Mouse (Mus musculus) embryonic facial prominence, embryonic 11.5 days (tissue): ENCODE results near the gene Stk31. TPM values are rescaled to one million over a fixed set of nuclear protein-coding genes. Genes with fewer than 3 reads are reported as not detected.
"Not testable (repeated sequence)": the region's sequence is repeated elsewhere in the genome, so short reads cannot be mapped to it uniquely, and the experiment has no call there.

Source experiments
- ATAC-seq: fragments of 200-750 bp; cut with Nextera tagmentation; replicated peaks from 2 replicates; pipeline ENCODE4 v1.8.0; 2017; ENCODE audit warnings: low read depth; ENCODE audit not compliant: insufficient number of reproducible peaks, low FRiP score, low TSS enrichment
- DNase-seq: peaks from one replicate; pipeline ENCODE4 v3.0.0-alpha.2; 2015; ENCODE audit warnings: low spot score
- H3K27ac ChIP-seq: fragments of 300-500 bp; sonication (generic); replicated peaks from 2 replicates; pipeline ENCODE4 v1.5.1; 2014; ENCODE audit warnings: mild to moderate bottlenecking, low read depth, low read length, control low read depth
- H3K27me3 ChIP-seq: fragments of 300-500 bp; sonication (generic); 2 replicates; pipeline ENCODE4 v1.6.1; 2014; ENCODE audit warnings: mild to moderate bottlenecking, low read length, moderate library complexity, mixed read lengths; ENCODE audit not compliant: control insufficient read depth, insufficient read depth
- H3K36me3 ChIP-seq: fragments of 300-500 bp; sonication (generic); replicated peaks from 2 replicates; pipeline ENCODE4 v1.6.1; 2014; ENCODE audit warnings: low read depth, mild to moderate bottlenecking, low read length, moderate library complexity, mixed read lengths; ENCODE audit not compliant: control insufficient read depth, insufficient read depth
- H3K4me1 ChIP-seq: fragments of 300-500 bp; sonication (generic); 2 replicates; pipeline ENCODE4 v1.6.1; 2014; ENCODE audit warnings: low read length, mixed read lengths; ENCODE audit not compliant: control insufficient read depth, insufficient read depth
- H3K4me2 ChIP-seq: fragments of 300-500 bp; sonication (generic); 2 replicates; pipeline ENCODE4 v1.6.1; 2014; ENCODE audit warnings: low read depth, mild to moderate bottlenecking, control low read depth, low read length, moderate library complexity
- H3K4me3 ChIP-seq: fragments of 300-500 bp; sonication (generic); 2 replicates; pipeline ENCODE4 v1.5.1; 2014; ENCODE audit warnings: low read depth, low read length, control low read depth
- H3K9ac ChIP-seq: fragments of 300-500 bp; sonication (generic); replicated peaks from 2 replicates; pipeline ENCODE4 v1.6.1; 2014; ENCODE audit warnings: mild to moderate bottlenecking, control low read depth, low read length
- H3K9me3 ChIP-seq: fragments of 300-500 bp; sonication (generic); replicated peaks from 2 replicates; pipeline ENCODE4 v1.6.1; 2016; ENCODE audit warnings: mild to moderate bottlenecking, low read length, inconsistent platforms, mixed read lengths; ENCODE audit not compliant: control insufficient read depth
- WGBS: fragments of 180-500 bp; shearing (Covaris S2); extraction: QIAGEN DNeasy Blood & Tissue Kit; methylation state at CpG from one replicate; pipeline ENCODE4 v1.1.7; 2014; 5-methylcytosine and 5-hydroxymethylcytosine counted together
- polyA plus RNA-seq: library from polyadenylated mRNA; unstranded; fragments of >200 nt; fragmentation: Nextera tagmentation; extraction: Ambion mirVana; gene quantifications from 2 replicates; pipeline ENCODE4 v1.2.1, GENCODE M21; 2014

Stk31 gene
- polyA plus RNA-seq, 1 experiment from 2014 or later: 0.29 TPM

GRCm38 (mm10) chr6:49373943-49374342, 21.5 kb upstream of the Stk31 start:
- H3K4me1 ChIP-seq: no peaks in the 10 kb centered on the region

GRCm38 (mm10) chr6:49378328-49378727, 17.1 kb upstream of the Stk31 start:
- Histone ChIP-seq H3K4me2 (no peak overlapping the region), H3K27me3 (no peaks in the 10 kb centered on the region), H3K9ac (no peak overlapping the region), H3K4me1 (no peaks in the 10 kb centered on the region), H3K36me3 (no peaks in the 10 kb centered on the region), H3K9me3 (no peaks in the 10 kb centered on the region), H3K27ac (no peak overlapping the region), H3K4me3 (no peak overlapping the region)
- ATAC-seq (no peak), DNase-seq (no peak)
- WGBS: 62% methylated on average over 12 of the region's 12 CpGs

More at GRCm38 (mm10) chr6:49373943-49374342, 21.5 kb upstream of the Stk31 start:
- no peak for DNase-seq
- WGBS: 91% methylated on average over 2 of the region's 2 CpGs
- ATAC-seq: no peak
- Histone ChIP-seq H3K9ac (no peak overlapping the region), H3K4me2 (no peak overlapping the region), H3K27ac (no peak overlapping the region), H3K4me3 (no peak overlapping the region), H3K27me3 (no peaks in the 10 kb centered on the region), H3K36me3 (no peaks in the 10 kb centered on the region), H3K9me3 (no peaks in the 10 kb centered on the region)

- Histone ChIP-seq H3K4me1 (no peaks in the 10 kb centered on the region), H3K36me3 (no peaks in the 10 kb centered on the region), H3K27me3 (no peaks in the 10 kb centered on the region), H3K9ac (no peak overlapping the region), H3K4me2 (no peak overlapping the region), H3K27ac (no peak overlapping the region), H3K4me3 (no peak overlapping the region), H3K9me3 (no peaks in the 10 kb centered on the region)
- 83% methylated on average over 1 of the region's 1 CpGs for WGBS
- DNase-seq (no peak), ATAC-seq (no peak)
These were observed 1.1 kb upstream of the Stk31 start for GRCm38 (mm10) chr6:49394276-49394675.

GRCm38 (mm10) chr6:49397466-49397865, 2.1 kb downstream of the Stk31 start:
- DNase-seq (peak; percentile 60), ATAC-seq (no peak)
- Histone ChIP-seq H3K4me2 (no peak overlapping the region), H3K27me3 (no peaks in the 10 kb centered on the region), H3K4me1 (no peaks in the 10 kb centered on the region), H3K36me3 (no peaks in the 10 kb centered on the region), H3K9me3 (no peaks in the 10 kb centered on the region), H3K4me3 (no peak overlapping the region), H3K27ac (no peak overlapping the region), H3K9ac (no peak overlapping the region)

GRCm38 (mm10) chr6:49398365-49398764, 3.0 kb downstream of the Stk31 start:
- DNase-seq (peak; percentile 71), ATAC-seq (no peak)

GRCm38 (mm10) chr6:49410830-49411229, 15.4 kb downstream of the Stk31 start:
- 73% methylated on average over 3 of the region's 3 CpGs for WGBS
- no peaks in the 10 kb centered on the region for H3K36me3 ChIP-seq
- no peak for DNase-seq
- no peak overlapping the region for H3K27ac ChIP-seq
- no peak overlapping the region for H3K9ac ChIP-seq
- ATAC-seq: no peak
- H3K4me1 ChIP-seq: no peaks in the 10 kb centered on the region
- H3K4me2 ChIP-seq: no peak overlapping the region
- H3K4me3 ChIP-seq: no peak overlapping the region
- no peaks in the 10 kb centered on the region for H3K27me3 ChIP-seq
- H3K9me3 ChIP-seq: no peaks in the 10 kb centered on the region

More at GRCm38 (mm10) chr6:49398365-49398764, 3.0 kb downstream of the Stk31 start:
- H3K27ac ChIP-seq: no peak overlapping the region
- no peaks in the 10 kb centered on the region for H3K27me3 ChIP-seq
- no peaks in the 10 kb centered on the region for H3K36me3 ChIP-seq
- H3K4me3 ChIP-seq: no peak overlapping the region
- no peaks in the 10 kb centered on the region for H3K9me3 ChIP-seq
- no peak overlapping the region for H3K9ac ChIP-seq
- H3K4me1 ChIP-seq: no peaks in the 10 kb centered on the region
- no peak overlapping the region for H3K4me2 ChIP-seq

GRCm38 (mm10) chr6:49412967-49413366, 17.6 kb downstream of the Stk31 start:
- not testable (repeated sequence) for H3K4me2 ChIP-seq, H3K9ac ChIP-seq, H3K27ac ChIP-seq, H3K36me3 ChIP-seq, H3K9me3 ChIP-seq, H3K27me3 ChIP-seq, H3K4me3 ChIP-seq, DNase-seq, H3K4me1 ChIP-seq, ATAC-seq
- WGBS: 60% methylated on average over 2 of the region's 2 CpGs

- 63% methylated on average over 1 of the region's 1 CpGs for WGBS
- ATAC-seq (no peak), DNase-seq (no peak)
- Histone ChIP-seq H3K4me2 (no peak overlapping the region), H3K9me3 (no peaks in the 10 kb centered on the region), H3K4me1 (no peaks in the 10 kb centered on the region), H3K4me3 (no peak overlapping the region), H3K36me3 (no peaks in the 10 kb centered on the region), H3K27ac (no peak overlapping the region), H3K27me3 (no peaks in the 10 kb centered on the region), H3K9ac (no peak overlapping the region)
These were observed 20.6 kb downstream of the Stk31 start for GRCm38 (mm10) chr6:49415971-49416370.
